Comparison of ENCODE assay signal across 8 mouse cellular contexts in the genomic region with DNA sequence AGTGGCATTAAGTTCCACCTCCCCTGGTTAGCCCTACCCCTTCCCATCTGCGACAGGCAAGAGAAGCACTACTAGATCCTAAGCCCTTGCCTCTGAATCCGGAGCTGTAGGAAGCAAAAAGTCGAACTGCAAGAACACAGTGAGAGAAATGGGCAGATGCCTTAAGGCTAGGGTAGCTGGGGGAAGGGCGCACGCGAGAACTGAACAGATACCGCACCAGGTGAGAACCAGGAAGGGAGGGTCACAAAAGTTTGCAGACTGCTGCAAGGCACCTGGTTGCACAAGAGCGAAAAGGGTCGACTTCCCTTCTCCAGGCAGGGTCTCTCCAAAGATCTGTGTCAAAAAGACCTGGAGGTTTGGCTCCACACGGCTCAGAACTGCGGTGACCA. TPM values are rescaled to one million over a fixed set of nuclear protein-coding genes. Genes with fewer than 3 reads are reported as not detected.
A peak's percentile ranks its signal among the peaks of the same experiment; 100 is the strongest.
DNase-seq lines count a peak whose midpoint lies in the region; ATAC-seq and TF ChIP-seq lines count a peak whose summit lies in the region.

No protein-coding gene starts in this region.

- TF ChIP-seq POLR2A in spleen, adult 2 months (IDR thresholded peaks at IDR 0.05; ENCODE audit: low read depth, low read length): no peak

- H3K9me3 ChIP-seq in embryonic facial prominence, embryonic 11.5 days (replicated peaks; ENCODE audit: control insufficient read depth, low read length): no peaks in the 10 kb centered on the region
- H3K9me3 ChIP-seq in heart, embryonic 16.5 days (replicated peaks; ENCODE audit: control insufficient read depth, low read length): no peaks in the 10 kb centered on the region
- no peaks in the 10 kb centered on the region for H3K9me3 ChIP-seq in neural tube, embryonic 14.5 days (ENCODE audit: control insufficient read depth, low read length)

- ATAC-seq in embryonic facial prominence, embryonic 11.5 days (replicated peaks; ENCODE audit: insufficient number of reproducible peaks, low FRiP score, low TSS enrichment, low read depth): peak; percentile 36; the same call in 1 of the 2 replicates
- ATAC-seq in heart, embryonic 16.5 days (replicated peaks; ENCODE audit: extremely low read depth, insufficient read depth, low FRiP score): no peak
- peak; percentile 35 for ATAC-seq in neural tube, embryonic 14.5 days (ENCODE audit: low read depth)

- WGBS in spleen, adult 2 months: 3% methylated on average over 11 of the region's 11 CpGs
- under 1% methylated on average over 11 of the region's 11 CpGs for WGBS in embryonic facial prominence, embryonic 11.5 days
- under 1% methylated on average over 11 of the region's 11 CpGs for WGBS in heart, embryonic 16.5 days
- WGBS in neural tube, embryonic 14.5 days: under 1% methylated on average over 11 of the region's 11 CpGs

- no peak for DNase-seq in spleen, adult 2 months (ENCODE audit: low read depth in 1 of 2, low spot score in 2 of 2)
- no peak for DNase-seq in spleen, postnatal 10 days (ENCODE audit: low spot score in 2 of 2)
- peak; percentile 40 for DNase-seq in embryonic facial prominence, embryonic 11.5 days (ENCODE audit: low spot score)
- peak; percentile 18 to 40 for DNase-seq in left cerebral cortex, postnatal 14 days (ENCODE audit: low spot score in 2 of 2)
- no peak for DNase-seq in spleen, adult 18-20 months
- DNase-seq in urinary bladder, postnatal 14 days (ENCODE audit: low spot score): no peak

- peak overlapping the region; percentile 9; the same call in 1 of the 2 replicates for H3K4me3 ChIP-seq in spleen, adult 2 months (ENCODE audit: extremely low read depth, insufficient read depth, insufficient read length)
- peak overlapping the region; percentile 56 for H3K4me3 ChIP-seq in embryonic facial prominence, embryonic 11.5 days (ENCODE audit: low read depth, low read length)
- H3K4me3 ChIP-seq in heart, embryonic 16.5 days (ENCODE audit: low read length): peak overlapping the region; percentile 77
- peak overlapping the region; percentile 60 for H3K4me3 ChIP-seq in neural tube, embryonic 14.5 days (ENCODE audit: low read depth, low read length)

- peak overlapping the region; percentile 63 for H3K9ac ChIP-seq in embryonic facial prominence, embryonic 11.5 days (replicated peaks; ENCODE audit: low read length)
- H3K9ac ChIP-seq in heart, embryonic 16.5 days (ENCODE audit: low read length): peak overlapping the region; percentile 80
- H3K9ac ChIP-seq in neural tube, embryonic 14.5 days (replicated peaks; ENCODE audit: low read depth, low read length): peak overlapping the region; percentile 73

- no peak overlapping the region for H3K27ac ChIP-seq in spleen, adult 2 months (ENCODE audit: insufficient read depth, low read length)
- H3K27ac ChIP-seq in embryonic facial prominence, embryonic 11.5 days (replicated peaks; ENCODE audit: low read depth, low read length): no peak overlapping the region
- peak overlapping the region; percentile 89 for H3K27ac ChIP-seq in heart, embryonic 16.5 days (ENCODE audit: low read length)
- H3K27ac ChIP-seq in neural tube, embryonic 14.5 days (ENCODE audit: low read depth, low read length): peak overlapping the region; percentile 74; the same call in 1 of the 2 replicates

- H3K36me3 ChIP-seq in spleen, adult 2 months (ENCODE audit: control insufficient read depth, insufficient read depth, low read length): no peaks in the 10 kb centered on the region
- H3K36me3 ChIP-seq in embryonic facial prominence, embryonic 11.5 days (replicated peaks; ENCODE audit: control insufficient read depth, insufficient read depth, low read depth, low read length): no peaks in the 10 kb centered on the region
- H3K36me3 ChIP-seq in heart, embryonic 16.5 days (ENCODE audit: control insufficient read depth, insufficient read depth): no peaks in the 10 kb centered on the region
- no peaks in the 10 kb centered on the region for H3K36me3 ChIP-seq in neural tube, embryonic 14.5 days (ENCODE audit: control insufficient read depth, insufficient read depth, low read length)

- peak overlapping the region; percentile 94 for H3K4me2 ChIP-seq in embryonic facial prominence, embryonic 11.5 days (ENCODE audit: low read depth, low read length)
- H3K4me2 ChIP-seq in heart, embryonic 16.5 days (ENCODE audit: low read depth, low read length): peak overlapping the region; percentile 90
- peak overlapping the region; percentile 84 for H3K4me2 ChIP-seq in neural tube, embryonic 14.5 days (ENCODE audit: low read depth, low read length)

- H3K27me3 ChIP-seq in spleen, adult 2 months (ENCODE audit: control insufficient read depth, insufficient read depth, low read length): 0 out of 2 replicates have a peak, but pooled peaks cover 2% of the 10 kb centered on the region
- H3K27me3 ChIP-seq in embryonic facial prominence, embryonic 11.5 days (ENCODE audit: control insufficient read depth, insufficient read depth, low read length): no peaks in the 10 kb centered on the region
- no peaks in the 10 kb centered on the region for H3K27me3 ChIP-seq in heart, embryonic 16.5 days (ENCODE audit: control insufficient read depth, insufficient read depth, low read length)
- peaks cover 7% of the 10 kb centered on the region for H3K27me3 ChIP-seq in neural tube, embryonic 14.5 days (ENCODE audit: control insufficient read depth, insufficient read depth, low read length)

- no peaks in the 10 kb centered on the region for H3K4me1 ChIP-seq in spleen, adult 2 months (ENCODE audit: control insufficient read depth, insufficient read depth, insufficient read length)
- H3K4me1 ChIP-seq in embryonic facial prominence, embryonic 11.5 days (ENCODE audit: control insufficient read depth, insufficient read depth, low read length): no peaks in the 10 kb centered on the region
- peaks cover 10% of the 10 kb centered on the region for H3K4me1 ChIP-seq in heart, embryonic 16.5 days (ENCODE audit: control insufficient read depth, insufficient read depth, low read length)
- peaks cover 3% of the 10 kb centered on the region; the same call in 1 of the 2 replicates for H3K4me1 ChIP-seq in neural tube, embryonic 14.5 days (ENCODE audit: control insufficient read depth, insufficient read depth, low read length)

- TF ChIP-seq CTCF in spleen, adult 2 months (IDR thresholded peaks at IDR 0.05; ENCODE audit: extremely low read depth, insufficient read depth, insufficient read length, insufficient replicate concordance): no peak

- intact Hi-C loops in left cerebral cortex, postnatal 14 days (cut with DNase I): loop anchor here (5.0 kb wide), 1 partner anchor 81 kb away; no protein-coding TSS in a partner anchor

RNA-seq across cellular contexts. Expression of a gene that starts 0.7 kb away (rescaled TPM):
- polyA plus RNA-seq in spleen, adult 2 months (2012; rRNA removed): 0.35 and 0.60 TPM in 2 replicates
- 1.7 and 2.2 TPM in 2 replicates for polyA plus RNA-seq in embryonic facial prominence, embryonic 11.5 days (2014; fragmentation: Nextera tagmentation; extraction: Ambion mirVana)
- polyA plus RNA-seq in heart, embryonic 16.5 days (2015; fragmentation: Nextera tagmentation; extraction: Ambion mirVana): 9.3 and 12.6 TPM in 2 replicates
- total RNA-seq in left cerebral cortex, postnatal 14 days (2021): 10 to 100 TPM; 19.4 to 24.6 TPM
- polyA plus RNA-seq in neural tube, embryonic 14.5 days (2014; fragmentation: Nextera tagmentation; extraction: Ambion mirVana): 17.6 and 30.9 TPM in 2 replicates

Comparison
In these comparisons a context has a peak if more than half of its experiments do, and no peak if none do; other contexts are left out.
1. DNase-seq: peak in embryonic facial prominence, embryonic 11.5 days (single experiment) and left cerebral cortex, postnatal 14 days (2 of 2); none in spleen, adult 2 months (0 of 2), spleen, postnatal 10 days (0 of 2), spleen, adult 18-20 months (0 of 2) and urinary bladder, postnatal 14 days (single experiment).
2. H3K27ac ChIP-seq: peak in heart, embryonic 16.5 days (single experiment) and neural tube, embryonic 14.5 days (single experiment); none in spleen, adult 2 months (single experiment) and embryonic facial prominence, embryonic 11.5 days (single experiment).
3. H3K4me3 ChIP-seq: peak in every context shown above with its lines; median percentile 77 in heart, embryonic 16.5 days; 60 in neural tube, embryonic 14.5 days; 56 in embryonic facial prominence, embryonic 11.5 days; 9 in spleen, adult 2 months.
4. Peak in every context shown above with its lines, with median percentiles within 50 percentile points of each other: H3K4me2 ChIP-seq and H3K9ac ChIP-seq.